Mouse (Mus musculus): Measurements from ENCODE around the gene Crispld2. TPM values are rescaled to one million over a fixed set of nuclear protein-coding genes. Genes with fewer than 3 reads are reported as not detected.

Crispld2 gene
- polyA plus RNA-seq, 1 experiment, result 8.9 TPM

GRCm38 (mm10) chr8:120016424-120016823 lies 24.2 kb downstream of the Crispld2 start:
- 62% methylated on average over 7 of the region's 7 CpGs for WGBS
- Histone ChIP-seq H3K4me3 (ENCODE audit: low read depth, low read length) (no peak overlapping the region), H3K36me3 (ENCODE audit: control insufficient read depth, insufficient read depth, low read length) (no peaks in the 10 kb centered on the region; the same call in 1 of the 2 replicates), H3K27me3 (ENCODE audit: control insufficient read depth, insufficient read depth, low read length) (no peaks in the 10 kb centered on the region), H3K4me1 (ENCODE audit: control insufficient read depth, insufficient read depth, insufficient read length, low read length) (no peaks in the 10 kb centered on the region), H3K27ac (ENCODE audit: insufficient read depth, low read depth, low read length) (no peak overlapping the region)
- TF ChIP-seq POLR2A (IDR thresholded peaks at IDR 0.05; ENCODE audit: low read depth, low read length) (no peak), CTCF (IDR thresholded peaks at IDR 0.05; ENCODE audit: extremely low read depth, insufficient read length, insufficient replicate concordance, low read depth, low read length) (no peak)

- WGBS, result 90% methylated on average over 13 of the region's 13 CpGs
- no peak for TF ChIP-seq CTCF (IDR thresholded peaks at IDR 0.05; ENCODE audit: extremely low read depth, insufficient read length, insufficient replicate concordance, low read depth, low read length)
- TF ChIP-seq POLR2A (IDR thresholded peaks at IDR 0.05; ENCODE audit: low read depth, low read length), result no peak
Measured at GRCm38 (mm10) chr8:120017349-120017748, 25.1 kb downstream of the Crispld2 start.

GRCm38 (mm10) chr8:120017786-120018185 lies 25.5 kb downstream of the Crispld2 start:
- Histone ChIP-seq H3K4me1 (ENCODE audit: control insufficient read depth, insufficient read depth, insufficient read length, low read length) (no peaks in the 10 kb centered on the region), H3K27me3 (ENCODE audit: control insufficient read depth, insufficient read depth, low read length) (no peaks in the 10 kb centered on the region), H3K36me3 (ENCODE audit: control insufficient read depth, insufficient read depth, low read length) (no peaks in the 10 kb centered on the region; the same call in 1 of the 2 replicates), H3K4me3 (ENCODE audit: low read depth, low read length) (no peak overlapping the region), H3K27ac (ENCODE audit: insufficient read depth, low read depth, low read length) (no peak overlapping the region)
- no peak for TF ChIP-seq CTCF (IDR thresholded peaks at IDR 0.05; ENCODE audit: extremely low read depth, insufficient read length, insufficient replicate concordance, low read depth, low read length)
- no peak for TF ChIP-seq POLR2A (IDR thresholded peaks at IDR 0.05; ENCODE audit: low read depth, low read length)
- 94% methylated on average over 6 of the region's 6 CpGs for WGBS

More at GRCm38 (mm10) chr8:120017349-120017748, 25.1 kb downstream of the Crispld2 start:
- H3K27me3 ChIP-seq (ENCODE audit: control insufficient read depth, insufficient read depth, low read length), result no peaks in the 10 kb centered on the region
- H3K36me3 ChIP-seq (ENCODE audit: control insufficient read depth, insufficient read depth, low read length), result no peaks in the 10 kb centered on the region; the same call in 1 of the 2 replicates
- H3K4me1 ChIP-seq (ENCODE audit: control insufficient read depth, insufficient read depth, insufficient read length, low read length), result no peaks in the 10 kb centered on the region
- no peak overlapping the region for H3K4me3 ChIP-seq (ENCODE audit: low read depth, low read length)
- H3K27ac ChIP-seq (ENCODE audit: insufficient read depth, low read depth, low read length), result no peak overlapping the region

DNA sequence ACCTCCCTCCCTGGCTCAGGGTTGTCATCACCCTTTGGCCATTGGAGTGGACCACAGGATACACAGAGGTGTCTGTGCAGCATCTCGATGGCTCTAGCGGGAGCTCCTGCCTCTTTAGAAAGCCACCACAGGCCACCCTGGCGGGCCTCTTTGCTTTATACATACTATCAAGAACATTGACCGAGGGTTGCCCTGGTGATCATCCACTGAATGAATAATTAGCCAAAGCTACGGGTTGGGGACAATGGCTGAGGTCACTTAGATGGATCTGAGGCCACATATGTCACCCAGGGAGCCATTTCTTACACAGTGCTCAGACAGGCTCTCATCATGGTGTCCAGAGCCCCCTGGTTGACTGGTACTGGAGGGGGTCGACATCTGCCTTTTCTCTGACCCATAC lies 26.1 kb downstream of the Crispld2 start:
- Histone ChIP-seq H3K27ac (ENCODE audit: insufficient read depth, low read depth, low read length) (no peak overlapping the region), H3K4me1 (ENCODE audit: control insufficient read depth, insufficient read depth, insufficient read length, low read length) (no peaks in the 10 kb centered on the region), H3K27me3 (ENCODE audit: control insufficient read depth, insufficient read depth, low read length) (no peaks in the 10 kb centered on the region), H3K36me3 (ENCODE audit: control insufficient read depth, insufficient read depth, low read length) (no peaks in the 10 kb centered on the region; the same call in 1 of the 2 replicates), H3K4me3 (ENCODE audit: low read depth, low read length) (no peak overlapping the region)
- 50% methylated on average over 6 of the region's 6 CpGs for WGBS
- TF ChIP-seq CTCF (IDR thresholded peaks at IDR 0.05; ENCODE audit: extremely low read depth, insufficient read length, insufficient replicate concordance, low read depth, low read length), result no peak

- Histone ChIP-seq H3K4me1 (ENCODE audit: control insufficient read depth, insufficient read depth, insufficient read length, low read length) (no peaks in the 10 kb centered on the region), H3K27me3 (ENCODE audit: control insufficient read depth, insufficient read depth, low read length) (no peaks in the 10 kb centered on the region), H3K27ac (ENCODE audit: insufficient read depth, low read depth, low read length) (no peak overlapping the region), H3K36me3 (ENCODE audit: control insufficient read depth, insufficient read depth, low read length) (no peaks in the 10 kb centered on the region; the same call in 1 of the 2 replicates), H3K4me3 (ENCODE audit: low read depth, low read length) (no peak overlapping the region)
- TF ChIP-seq POLR2A (IDR thresholded peaks at IDR 0.05; ENCODE audit: low read depth, low read length), result no peak
- no peak for TF ChIP-seq CTCF (IDR thresholded peaks at IDR 0.05; ENCODE audit: extremely low read depth, insufficient read length, insufficient replicate concordance, low read depth, low read length)
- WGBS, result 88% methylated on average over 5 of the region's 5 CpGs
Measured at GRCm38 (mm10) chr8:120019297-120019696, 27.1 kb downstream of the Crispld2 start.

GRCm38 (mm10) chr8:120020298-120020697 lies 28.1 kb downstream of the Crispld2 start:
- TF ChIP-seq CTCF (IDR thresholded peaks at IDR 0.05; ENCODE audit: extremely low read depth, insufficient read length, insufficient replicate concordance, low read depth, low read length) (no peak), POLR2A (IDR thresholded peaks at IDR 0.05; ENCODE audit: low read depth, low read length) (no peak)
- H3K27me3 ChIP-seq (ENCODE audit: control insufficient read depth, insufficient read depth, low read length), result no peaks in the 10 kb centered on the region
- H3K36me3 ChIP-seq (ENCODE audit: control insufficient read depth, insufficient read depth, low read length), result no peaks in the 10 kb centered on the region; the same call in 1 of the 2 replicates
- H3K27ac ChIP-seq (ENCODE audit: insufficient read depth, low read depth, low read length), result no peak overlapping the region
- no peaks in the 10 kb centered on the region for H3K4me1 ChIP-seq (ENCODE audit: control insufficient read depth, insufficient read depth, insufficient read length, low read length)
- H3K4me3 ChIP-seq (ENCODE audit: low read depth, low read length), result no peak overlapping the region
- WGBS, result 58% methylated on average over 7 of the region's 7 CpGs

DNA sequence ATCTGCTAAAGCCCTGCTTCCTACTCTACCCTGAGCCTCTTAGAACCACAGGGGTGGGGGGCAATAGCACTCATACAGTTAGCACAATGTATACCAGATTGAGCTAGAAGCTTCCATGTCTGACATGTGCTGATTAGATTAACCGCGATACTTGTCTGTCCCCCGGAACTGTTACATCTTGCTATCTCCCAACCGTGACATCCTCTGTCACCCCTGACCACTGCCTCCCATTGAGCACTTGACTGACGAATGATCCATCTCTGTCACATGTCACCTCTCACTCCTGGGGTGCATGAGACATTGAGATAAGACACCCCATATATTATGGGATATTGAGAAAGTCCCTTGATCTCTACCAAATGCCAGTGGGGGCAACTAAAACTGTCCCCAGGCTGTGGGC lies 34.0 kb downstream of the Crispld2 start:
- Histone ChIP-seq H3K4me1 (ENCODE audit: control insufficient read depth, insufficient read depth, insufficient read length, low read length) (no peaks in the 10 kb centered on the region), H3K36me3 (ENCODE audit: control insufficient read depth, insufficient read depth, low read length) (no peaks in the 10 kb centered on the region), H3K4me3 (ENCODE audit: low read depth, low read length) (no peak overlapping the region), H3K27me3 (ENCODE audit: control insufficient read depth, insufficient read depth, low read length) (no peaks in the 10 kb centered on the region), H3K27ac (ENCODE audit: insufficient read depth, low read depth, low read length) (no peak overlapping the region)
- TF ChIP-seq POLR2A (IDR thresholded peaks at IDR 0.05; ENCODE audit: low read depth, low read length), result no peak
- no peak for TF ChIP-seq CTCF (IDR thresholded peaks at IDR 0.05; ENCODE audit: extremely low read depth, insufficient read length, insufficient replicate concordance, low read depth, low read length)
- 77% methylated on average over 5 of the region's 5 CpGs for WGBS
